Mouse (Mus musculus) brain, embryonic 14.5 days (tissue): ENCODE measurements at regions not wholly inside any gene's neighbourhood (a gene's known extent, or its start where the extent isn't known, plus 50 kb on each side); places are given as distances from the start of the nearest gene placed in this dataset.

Source experiments
- CTCF ChIP-seq: fragments of 200-500 bp; IDR thresholded peaks from 2 replicates; pipeline ENCODE4 v1.5.1; 2012; ENCODE audit warnings: inconsistent platforms, mild to moderate bottlenecking, moderate library complexity, borderline replicate concordance; ENCODE audit not compliant: insufficient read depth, insufficient read length; ENCODE audit errors: extremely low read depth
- POLR2A ChIP-seq: fragments of 200-500 bp; IDR thresholded peaks from 2 replicates; pipeline ENCODE4 v1.6.1; 2012; ENCODE audit warnings: mild to moderate bottlenecking, inconsistent platforms, borderline replicate concordance; ENCODE audit not compliant: poor library complexity, insufficient read depth, insufficient read length, severe bottlenecking; ENCODE audit errors: extremely low read depth

DNA sequence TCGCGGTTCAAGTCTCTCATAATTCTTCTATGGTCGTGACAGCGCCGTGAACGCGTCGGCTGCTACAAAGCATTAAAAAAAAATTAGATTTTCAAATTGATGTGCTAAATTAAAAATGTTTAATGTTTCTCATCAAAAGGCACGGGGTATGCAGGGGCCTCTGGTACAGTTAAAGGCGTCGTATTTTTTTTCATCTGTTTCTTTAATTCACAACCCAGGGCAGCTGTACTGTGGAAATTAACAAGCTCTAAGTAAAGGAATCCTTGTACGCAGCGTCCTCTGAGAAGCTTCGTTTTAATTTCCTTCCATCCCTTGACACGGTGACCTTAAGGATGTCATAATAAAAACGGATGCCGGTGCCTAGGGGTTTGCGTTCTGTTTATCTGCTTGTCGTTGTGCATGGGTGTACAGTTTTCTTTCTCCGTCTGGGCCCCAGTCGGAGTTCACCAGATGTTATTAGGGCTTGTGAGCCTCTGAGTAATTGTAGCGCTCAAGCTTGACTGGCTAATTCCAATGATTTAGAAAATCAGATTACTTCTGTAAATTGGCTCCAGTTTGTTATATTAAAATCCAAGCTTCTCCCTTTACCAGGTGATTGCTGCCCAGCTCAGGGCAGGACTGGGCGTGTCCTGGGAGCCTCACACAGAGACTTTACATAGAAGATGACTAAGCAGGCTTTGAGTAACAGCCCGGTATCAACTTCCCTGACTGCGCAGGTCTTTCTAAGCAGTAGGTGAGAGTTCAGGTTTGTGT is 2605.5 kb upstream of the 5930422O12Rik start:
- no peak for TF ChIP-seq CTCF
- TF ChIP-seq POLR2A = no peak
